Mouse (Mus musculus) ES-Bruce4 (cell line): ENCODE data around the gene Stk36.

Source experiments
- CTCF ChIP-seq: IDR thresholded peaks from one replicate; pipeline ENCODE4 v1.8.1; 2011; ENCODE audit warnings: low read depth, low read length
- POLR2A ChIP-seq: IDR thresholded peaks from one replicate; pipeline ENCODE4 v1.8.1; 2011; ENCODE audit warnings: low read length; ENCODE audit not compliant: insufficient read depth

GRCm38 (mm10) chr1:74624183-74624582, 22.9 kb downstream of the Stk36 start:
- TF ChIP-seq CTCF (no peak), POLR2A (no peak)
